Mouse (Mus musculus) forebrain, embryonic 13.5 days (tissue): ENCODE data around the gene Cmya5. TPM values are rescaled to one million over a fixed set of nuclear protein-coding genes. Genes with fewer than 3 reads are reported as not detected.

Experiments
- ATAC-seq: fragments of 200-750 bp; cut with Nextera tagmentation; 2 replicates; pipeline ENCODE4 v1.8.0; 2017
- H3K27ac ChIP-seq: fragments of 300-500 bp; sonication (generic); 2 replicates; pipeline ENCODE4 v1.5.1; 2015; ENCODE audit warnings: inconsistent platforms, mild to moderate bottlenecking, moderate library complexity
- H3K27me3 ChIP-seq: fragments of 300-500 bp; sonication (generic); 2 replicates; pipeline ENCODE4 v1.6.1; 2015; ENCODE audit warnings: mild to moderate bottlenecking, inconsistent platforms
- H3K36me3 ChIP-seq: fragments of 300-500 bp; sonication (generic); 2 replicates; pipeline ENCODE4 v1.6.1; 2015; ENCODE audit warnings: mild to moderate bottlenecking, inconsistent platforms; ENCODE audit not compliant: poor library complexity, severe bottlenecking
- H3K4me1 ChIP-seq: fragments of 300-500 bp; sonication (generic); 2 replicates; pipeline ENCODE4 v1.6.1; 2015; ENCODE audit warnings: inconsistent platforms
- H3K4me2 ChIP-seq: fragments of 300-500 bp; sonication (generic); 2 replicates; pipeline ENCODE4 v1.6.1; 2015; ENCODE audit warnings: inconsistent platforms, mild to moderate bottlenecking, moderate library complexity
- H3K4me3 ChIP-seq: fragments of 300-500 bp; sonication (generic); 2 replicates; pipeline ENCODE4 v1.5.1; 2015; ENCODE audit warnings: mild to moderate bottlenecking, inconsistent platforms
- H3K9ac ChIP-seq: fragments of 300-500 bp; sonication (generic); 2 replicates; pipeline ENCODE4 v1.6.1; 2015; ENCODE audit warnings: mild to moderate bottlenecking, inconsistent platforms
- H3K9me3 ChIP-seq: fragments of 300-500 bp; sonication (generic); replicated peaks from 2 replicates; pipeline ENCODE4 v1.6.1; 2016; ENCODE audit warnings: inconsistent platforms
- WGBS: fragments of 180-500 bp; shearing (Covaris S2); methylation state at CpG from one replicate; pipeline ENCODE4 v1.1.7; 2015; 5-methylcytosine and 5-hydroxymethylcytosine counted together
- polyA plus RNA-seq: library from polyadenylated mRNA; unstranded; fragments of >200 nt; fragmentation: Nextera tagmentation; extraction: Ambion mirVana; gene quantifications from 2 replicates; pipeline ENCODE4 v1.2.1, GENCODE M21; 2015

The Cmya5 gene
- polyA plus RNA-seq, 1 experiment from 2014 or later, result 0.04 TPM

- no peak overlapping the region for H3K4me3 ChIP-seq
- no peak for ATAC-seq
- H3K27me3 ChIP-seq, result no peaks in the 10 kb centered on the region
- H3K9me3 ChIP-seq, result no peaks in the 10 kb centered on the region
- 61% methylated on average over 4 of the region's 4 CpGs for WGBS
- H3K4me2 ChIP-seq, result no peak overlapping the region
- no peaks in the 10 kb centered on the region for H3K4me1 ChIP-seq
- no peak overlapping the region for H3K9ac ChIP-seq
- no peak overlapping the region for H3K27ac ChIP-seq
- H3K36me3 ChIP-seq, result no peaks in the 10 kb centered on the region
Observed at GRCm38 (mm10) chr13:93102340-93103090, 42.0 kb downstream of the Cmya5 start.

DNA sequence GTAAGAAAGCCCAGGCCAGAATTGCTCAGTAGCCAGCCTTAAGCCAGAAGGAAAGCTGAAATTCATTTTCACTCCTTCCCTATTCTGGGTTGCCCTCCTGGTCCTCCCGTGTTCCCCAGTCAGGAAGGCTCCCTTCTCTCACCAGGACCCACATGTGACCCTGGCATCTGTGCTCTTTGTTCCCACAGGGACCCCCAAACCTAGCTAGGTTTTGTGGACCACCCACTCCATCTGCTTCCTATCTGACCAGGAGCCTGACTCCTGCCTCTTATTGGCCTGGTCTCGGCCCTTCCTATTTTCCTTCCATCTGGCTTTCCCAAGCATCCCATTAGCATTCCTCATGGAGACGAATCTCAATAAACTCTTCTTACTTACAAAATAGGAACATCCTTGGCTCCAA lies 45.9 kb downstream of the Cmya5 start:
- Histone ChIP-seq H3K4me2 (no peak overlapping the region), H3K27ac (no peak overlapping the region), H3K4me1 (no peaks in the 10 kb centered on the region), H3K27me3 (no peaks in the 10 kb centered on the region), H3K4me3 (no peak overlapping the region), H3K9ac (no peak overlapping the region), H3K36me3 (no peaks in the 10 kb centered on the region), H3K9me3 (no peaks in the 10 kb centered on the region; the same call in 1 of the 2 replicates)
- 86% methylated on average over 3 of the region's 3 CpGs for WGBS
- ATAC-seq, result no peak

DNA sequence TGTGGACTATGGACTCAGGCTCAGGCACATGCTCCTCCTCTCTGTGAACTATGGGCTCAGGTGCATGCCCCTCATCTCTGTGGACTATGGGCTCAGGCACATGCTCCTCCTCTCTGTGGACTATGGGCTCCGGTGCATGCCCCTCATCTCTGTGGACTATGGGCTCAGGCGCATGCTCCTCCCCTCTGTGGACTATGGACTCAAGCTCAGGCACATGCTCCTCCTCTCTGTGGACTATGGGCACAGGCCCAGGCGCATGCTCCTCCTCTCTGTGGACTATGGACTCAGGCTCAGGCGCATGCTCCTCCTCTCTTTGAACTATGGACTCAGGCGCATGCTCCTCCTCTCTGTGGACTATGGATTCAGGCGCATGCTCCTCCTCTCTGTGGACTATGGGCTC lies 47.9 kb downstream of the Cmya5 start:
- H3K9ac ChIP-seq, result no peak overlapping the region
- no peaks in the 10 kb centered on the region for H3K27me3 ChIP-seq
- H3K9me3 ChIP-seq, result no peaks in the 10 kb centered on the region; the same call in 1 of the 2 replicates
- no peak overlapping the region for H3K4me2 ChIP-seq
- no peak overlapping the region for H3K4me3 ChIP-seq
- H3K27ac ChIP-seq, result no peak overlapping the region
- WGBS, result 93% methylated on average over 6 of the region's 6 CpGs
- no peaks in the 10 kb centered on the region for H3K4me1 ChIP-seq
- H3K36me3 ChIP-seq, result no peaks in the 10 kb centered on the region
- ATAC-seq, result no peak

- no peak for ATAC-seq
- Histone ChIP-seq H3K4me1 (no peaks in the 10 kb centered on the region), H3K9me3 (no peaks in the 10 kb centered on the region; the same call in 1 of the 2 replicates), H3K9ac (no peak overlapping the region), H3K27me3 (no peaks in the 10 kb centered on the region), H3K4me2 (no peak overlapping the region), H3K4me3 (no peak overlapping the region), H3K36me3 (no peaks in the 10 kb centered on the region), H3K27ac (no peak overlapping the region)
- 87% methylated on average over 15 of the region's 15 CpGs for WGBS
Observed at GRCm38 (mm10) chr13:93095097-93095791, 49.3 kb downstream of the Cmya5 start.

DNA sequence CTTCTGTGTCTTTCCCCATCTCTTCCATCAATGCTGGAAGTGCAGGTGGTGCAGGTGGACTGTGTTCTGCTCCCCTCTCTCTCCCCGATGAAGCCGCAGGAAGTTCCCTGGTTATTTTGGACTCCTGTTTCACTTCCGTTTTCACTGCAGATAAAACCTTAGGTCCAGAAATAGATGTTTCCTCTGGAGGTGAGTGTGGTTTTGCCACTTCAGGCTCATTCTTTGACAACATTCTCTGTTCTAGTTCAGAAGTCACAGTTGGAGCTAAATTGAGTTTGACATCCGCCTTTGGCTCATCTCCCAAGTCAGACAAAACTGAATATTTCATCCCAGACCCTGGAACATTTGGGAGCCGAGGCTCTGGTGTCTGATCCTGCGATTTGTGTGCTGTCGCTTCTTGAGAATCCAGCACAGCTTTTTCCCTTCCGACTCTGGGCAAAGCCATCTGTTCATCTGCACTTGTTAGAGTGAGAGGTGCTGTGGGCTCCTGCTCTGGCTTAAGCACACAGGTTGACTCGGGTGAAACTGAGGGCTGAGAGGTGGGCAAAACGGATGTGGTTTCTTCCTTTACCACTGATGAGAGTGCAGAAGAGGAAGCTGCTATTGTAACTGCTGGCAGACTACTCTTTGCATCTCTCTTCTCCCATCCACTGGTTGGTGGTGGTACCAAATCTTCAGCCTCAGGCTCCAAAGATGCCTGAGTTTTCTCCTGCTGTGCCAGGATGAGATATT lies 50.2 kb downstream of the Cmya5 start:
- ATAC-seq, result no peak
- Histone ChIP-seq H3K36me3 (no peaks in the 10 kb centered on the region), H3K4me2 (no peak overlapping the region), H3K27me3 (no peaks in the 10 kb centered on the region), H3K4me1 (no peaks in the 10 kb centered on the region), H3K27ac (no peak overlapping the region), H3K9ac (no peak overlapping the region), H3K9me3 (no peaks in the 10 kb centered on the region; the same call in 1 of the 2 replicates), H3K4me3 (no peak overlapping the region)
- 91% methylated on average over 10 of the region's 10 CpGs for WGBS

- no peak for ATAC-seq
- Histone ChIP-seq H3K27me3 (no peaks in the 10 kb centered on the region), H3K4me1 (no peaks in the 10 kb centered on the region), H3K9me3 (no peaks in the 10 kb centered on the region; the same call in 1 of the 2 replicates), H3K36me3 (no peaks in the 10 kb centered on the region), H3K4me2 (no peak overlapping the region), H3K27ac (no peak overlapping the region), H3K9ac (no peak overlapping the region), H3K4me3 (no peak overlapping the region)
- WGBS, result 89% methylated on average over 5 of the region's 5 CpGs
Observed at GRCm38 (mm10) chr13:93093697-93094096, 50.8 kb downstream of the Cmya5 start.

DNA sequence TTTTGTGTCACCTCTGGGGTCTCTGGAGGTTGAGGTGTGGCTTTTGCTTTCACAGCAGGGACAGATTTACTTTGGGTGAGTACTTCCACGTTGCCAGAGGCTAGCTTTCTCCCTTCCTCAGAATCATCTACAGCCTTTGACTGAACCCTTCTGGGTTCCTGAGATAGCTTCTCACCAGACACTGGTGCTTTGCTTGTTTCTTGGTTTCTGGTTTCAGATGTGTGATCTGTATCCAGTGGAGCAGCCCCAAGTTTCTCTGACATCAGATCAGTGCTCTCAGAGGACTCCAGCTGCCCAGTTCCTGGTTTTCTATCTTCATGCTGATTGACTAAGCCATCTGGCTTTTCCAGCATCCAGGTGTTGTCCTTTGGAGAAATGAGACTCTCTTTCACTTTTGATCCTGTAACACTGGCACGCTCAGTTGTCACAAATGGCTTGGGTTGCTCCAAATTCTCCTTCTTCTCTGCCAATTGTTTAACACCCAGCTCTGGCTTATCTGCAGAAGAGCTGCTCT lies 51.6 kb downstream of the Cmya5 start:
- Histone ChIP-seq H3K4me1 (no peaks in the 10 kb centered on the region), H3K27ac (no peak overlapping the region), H3K27me3 (no peaks in the 10 kb centered on the region), H3K9me3 (no peaks in the 10 kb centered on the region; the same call in 1 of the 2 replicates), H3K4me2 (no peak overlapping the region), H3K36me3 (no peaks in the 10 kb centered on the region), H3K9ac (no peak overlapping the region), H3K4me3 (no peak overlapping the region)
- 75% methylated on average over 2 of the region's 2 CpGs for whole genome bisulfite sequencing
- no peak for ATAC-seq

- Histone ChIP-seq H3K4me1 (no peaks in the 10 kb centered on the region), H3K27me3 (no peaks in the 10 kb centered on the region), H3K4me3 (no peak overlapping the region), H3K9ac (no peak overlapping the region), H3K9me3 (no peaks in the 10 kb centered on the region; the same call in 1 of the 2 replicates), H3K36me3 (no peaks in the 10 kb centered on the region), H3K4me2 (no peak overlapping the region), H3K27ac (no peak overlapping the region)
- WGBS, result 93% methylated on average over 10 of the region's 10 CpGs
- ATAC-seq, result peak; percentile 24; the same call in 1 of the 2 replicates
Observed at GRCm38 (mm10) chr13:93091866-93092455, 52.6 kb downstream of the Cmya5 start.

GRCm38 (mm10) chr13:93091176-93091575 lies 53.3 kb downstream of the Cmya5 start:
- Histone ChIP-seq H3K4me1 (no peaks in the 10 kb centered on the region), H3K9me3 (no peaks in the 10 kb centered on the region; the same call in 1 of the 2 replicates), H3K36me3 (no peaks in the 10 kb centered on the region), H3K9ac (no peak overlapping the region), H3K4me2 (no peak overlapping the region), H3K4me3 (no peak overlapping the region), H3K27ac (no peak overlapping the region), H3K27me3 (no peaks in the 10 kb centered on the region)
- no peak for ATAC-seq
- WGBS, result 93% methylated on average over 9 of the region's 9 CpGs

- H3K9me3 ChIP-seq, result no peaks in the 10 kb centered on the region
- H3K4me2 ChIP-seq, result no peak overlapping the region
- WGBS, result 67% methylated on average over 5 of the region's 5 CpGs
- ATAC-seq, result no peak
- no peak overlapping the region for H3K9ac ChIP-seq
- H3K4me3 ChIP-seq, result no peak overlapping the region
- H3K27ac ChIP-seq, result no peak overlapping the region
- H3K4me1 ChIP-seq, result no peaks in the 10 kb centered on the region
- no peaks in the 10 kb centered on the region for H3K36me3 ChIP-seq
- no peaks in the 10 kb centered on the region for H3K27me3 ChIP-seq
Observed at GRCm38 (mm10) chr13:93089481-93089880, 55.0 kb downstream of the Cmya5 start.

GRCm38 (mm10) chr13:93085711-93086110 lies 58.8 kb downstream of the Cmya5 start:
- Histone ChIP-seq H3K9me3 (no peaks in the 10 kb centered on the region), H3K27me3 (no peaks in the 10 kb centered on the region), H3K27ac (no peak overlapping the region), H3K36me3 (no peaks in the 10 kb centered on the region), H3K4me3 (no peak overlapping the region), H3K4me2 (no peak overlapping the region), H3K4me1 (no peaks in the 10 kb centered on the region), H3K9ac (no peak overlapping the region)
- ATAC-seq, result no peak
- WGBS, result 93% methylated on average over 4 of the region's 4 CpGs
